ENCODE assay signal across 21 mouse cellular contexts in genomic region chr9:117720161-117720598, GRCm38 (mm10).
DNase-seq lines count a peak whose midpoint lies in the region; ATAC-seq and TF ChIP-seq lines count a peak whose summit lies in the region.
"Had no signal": no experiment of that assay in that cellular context is flagged by ENCODE, and none has a peak within 500 bp of the region (broad histone marks: within the 10 kb centered on the region; RNA-seq: fewer than 3 reads in every experiment).

No protein-coding gene starts in this region.

- H3K9ac ChIP-seq in hindbrain, embryonic 12.5 days: 0 out of 2 replicates have a peak overlapping the region, but pooled peaks have one; percentile 3
- no peak overlapping the region for H3K9ac ChIP-seq in hindbrain, postnatal 0 days (replicated peaks; ENCODE audit: low read length)
- no peak overlapping the region for H3K9ac ChIP-seq in lung, embryonic 14.5 days
- H3K9ac ChIP-seq in midbrain, embryonic 11.5 days (ENCODE audit: low read length): no peak overlapping the region
- H3K9ac ChIP-seq in midbrain, embryonic 15.5 days: no peak overlapping the region
- H3K9ac ChIP-seq: embryonic facial prominence, embryonic 13.5 days; hindbrain, embryonic 13.5 days; limb, embryonic 13.5 days; liver, embryonic 15.5 days; neural tube, embryonic 13.5 days had no signal

- DNase-seq in hindbrain, postnatal 0 days (ENCODE audit: low spot score): no peak
- DNase-seq in lung, embryonic 14.5 days: peak; percentile 83
- no peak for DNase-seq in lung, adult 2 months
- DNase-seq in lung, postnatal 25 days (ENCODE audit: low spot score): peak; percentile 4
- DNase-seq in midbrain, embryonic 11.5 days (ENCODE audit: low spot score, missing footprints): no peak
- no peak for DNase-seq in forebrain, embryonic 10.5 days (ENCODE audit: extremely low spot score, low spot score)
- DNase-seq: adrenal gland, adult 2 months; cerebellum, postnatal 25 days; gastrocnemius, postnatal 14 days; heart, postnatal 10 days; right cerebral cortex, postnatal 25 days; thymus, adult 18-20 months had no signal

- no peaks in the 10 kb centered on the region for H3K27me3 ChIP-seq in hindbrain, embryonic 12.5 days
- H3K27me3 ChIP-seq in hindbrain, postnatal 0 days (ENCODE audit: insufficient read depth, low read length): no peaks in the 10 kb centered on the region
- H3K27me3 ChIP-seq in lung, embryonic 14.5 days (ENCODE audit: insufficient read depth, low read length): no peaks in the 10 kb centered on the region
- H3K27me3 ChIP-seq in midbrain, embryonic 11.5 days (ENCODE audit: control insufficient read depth, insufficient read depth, low read length): no peaks in the 10 kb centered on the region
- H3K27me3 ChIP-seq in midbrain, embryonic 15.5 days (replicated peaks): no peaks in the 10 kb centered on the region
- no peaks in the 10 kb centered on the region for H3K27me3 ChIP-seq in forebrain, embryonic 10.5 days (ENCODE audit: poor library complexity, severe bottlenecking)
- H3K27me3 ChIP-seq: embryonic facial prominence, embryonic 13.5 days; hindbrain, embryonic 13.5 days; limb, embryonic 13.5 days; liver, embryonic 15.5 days; megakaryocyte, embryonic 14.5 days; neural tube, embryonic 13.5 days had no signal

- H3K9me3 ChIP-seq in hindbrain, embryonic 12.5 days (replicated peaks): no peaks in the 10 kb centered on the region
- H3K9me3 ChIP-seq in hindbrain, postnatal 0 days (ENCODE audit: low read length): no peaks in the 10 kb centered on the region
- no peaks in the 10 kb centered on the region for H3K9me3 ChIP-seq in lung, embryonic 14.5 days (ENCODE audit: low read depth, low read length)
- no peaks in the 10 kb centered on the region for H3K9me3 ChIP-seq in midbrain, embryonic 11.5 days (ENCODE audit: control insufficient read depth, low read length)
- H3K9me3 ChIP-seq in midbrain, embryonic 15.5 days: no peaks in the 10 kb centered on the region
- H3K9me3 ChIP-seq in forebrain, embryonic 10.5 days: no peaks in the 10 kb centered on the region
- H3K9me3 ChIP-seq: embryonic facial prominence, embryonic 13.5 days; hindbrain, embryonic 13.5 days; neural tube, embryonic 13.5 days had no signal

- no peak overlapping the region for H3K4me2 ChIP-seq in hindbrain, embryonic 12.5 days (replicated peaks)
- H3K4me2 ChIP-seq in hindbrain, postnatal 0 days (ENCODE audit: low read depth, low read length): no peak overlapping the region
- peak overlapping the region; percentile 15; the same call in 1 of the 2 replicates for H3K4me2 ChIP-seq in lung, embryonic 14.5 days
- no peak overlapping the region for H3K4me2 ChIP-seq in midbrain, embryonic 11.5 days
- no peak overlapping the region for H3K4me2 ChIP-seq in midbrain, embryonic 15.5 days
- H3K4me2 ChIP-seq: embryonic facial prominence, embryonic 13.5 days; hindbrain, embryonic 13.5 days; limb, embryonic 13.5 days; liver, embryonic 15.5 days; neural tube, embryonic 13.5 days had no signal

- no peak for TF ChIP-seq POLR2A in lung, adult 2 months (IDR thresholded peaks at IDR 0.05; ENCODE audit: borderline replicate concordance, extremely low read depth, low read depth, low read length)

- H3K4me1 ChIP-seq in hindbrain, embryonic 12.5 days: no peaks in the 10 kb centered on the region
- no peaks in the 10 kb centered on the region for H3K4me1 ChIP-seq in hindbrain, postnatal 0 days (ENCODE audit: insufficient read depth, low read length)
- peaks cover 8% of the 10 kb centered on the region; the same call in 1 of the 2 replicates for H3K4me1 ChIP-seq in lung, embryonic 14.5 days (ENCODE audit: insufficient read depth)
- H3K4me1 ChIP-seq in lung, adult 2 months (ENCODE audit: control insufficient read depth, insufficient read depth, low read length): no peaks in the 10 kb centered on the region
- H3K4me1 ChIP-seq in midbrain, embryonic 11.5 days (ENCODE audit: control insufficient read depth, insufficient read depth, low read length): no peaks in the 10 kb centered on the region
- H3K4me1 ChIP-seq in midbrain, embryonic 15.5 days: no peaks in the 10 kb centered on the region
- H3K4me1 ChIP-seq in forebrain, embryonic 10.5 days: no peaks in the 10 kb centered on the region
- H3K4me1 ChIP-seq: liver, embryonic 15.5 days; megakaryocyte, embryonic 14.5 days; neural tube, embryonic 13.5 days had no signal

- ATAC-seq in hindbrain, embryonic 12.5 days (ENCODE audit: low FRiP score): no peak
- ATAC-seq in hindbrain, postnatal 0 days: no peak
- ATAC-seq in lung, embryonic 14.5 days (ENCODE audit: insufficient read depth): peak; percentile 94
- ATAC-seq in midbrain, embryonic 11.5 days (ENCODE audit: low FRiP score): no peak
- ATAC-seq in midbrain, embryonic 15.5 days (replicated peaks): no peak
- ATAC-seq: intestine, postnatal 0 days had no signal

- no peak for TF ChIP-seq CTCF in hindbrain, postnatal 0 days (IDR thresholded peaks at IDR 0.05; ENCODE audit: low read depth)
- TF ChIP-seq CTCF in lung, embryonic 14.5 days (IDR thresholded peaks at IDR 0.05; ENCODE audit: low read depth): no peak
- no peak for TF ChIP-seq CTCF in lung, adult 2 months (IDR thresholded peaks at IDR 0.05; ENCODE audit: insufficient read depth, low read length)

- H3K27ac ChIP-seq in hindbrain, embryonic 12.5 days: no peak overlapping the region
- no peak overlapping the region for H3K27ac ChIP-seq in hindbrain, postnatal 0 days
- H3K27ac ChIP-seq in lung, embryonic 14.5 days (ENCODE audit: low read depth): peak overlapping the region; percentile 68
- no peak overlapping the region for H3K27ac ChIP-seq in midbrain, embryonic 11.5 days (ENCODE audit: low read depth, low read length)
- no peak overlapping the region for H3K27ac ChIP-seq in midbrain, embryonic 15.5 days
- H3K27ac ChIP-seq in forebrain, embryonic 10.5 days: no peak overlapping the region
- H3K27ac ChIP-seq: embryonic facial prominence, embryonic 13.5 days; hindbrain, embryonic 13.5 days; limb, embryonic 13.5 days; liver, embryonic 15.5 days; neural tube, embryonic 13.5 days had no signal

- WGBS in hindbrain, embryonic 12.5 days: 88% methylated on average over 7 of the region's 7 CpGs
- 79% methylated on average over 7 of the region's 7 CpGs for WGBS in hindbrain, postnatal 0 days
- WGBS in lung, embryonic 14.5 days: 32% methylated on average over 7 of the region's 7 CpGs
- WGBS in lung, adult 2 months: 69% methylated on average over 7 of the region's 7 CpGs
- 92% methylated on average over 7 of the region's 7 CpGs for WGBS in midbrain, embryonic 11.5 days
- 83% methylated on average over 7 of the region's 7 CpGs for WGBS in midbrain, embryonic 15.5 days
- WGBS in forebrain, embryonic 10.5 days: 93% methylated on average over 7 of the region's 7 CpGs

- H3K36me3 ChIP-seq in hindbrain, embryonic 12.5 days: no peaks in the 10 kb centered on the region
- H3K36me3 ChIP-seq in hindbrain, postnatal 0 days (ENCODE audit: insufficient read depth, low read length): no peaks in the 10 kb centered on the region
- no peaks in the 10 kb centered on the region for H3K36me3 ChIP-seq in lung, embryonic 14.5 days (ENCODE audit: insufficient read depth)
- no peaks in the 10 kb centered on the region for H3K36me3 ChIP-seq in midbrain, embryonic 11.5 days (ENCODE audit: control insufficient read depth, insufficient read depth, low read length)
- no peaks in the 10 kb centered on the region for H3K36me3 ChIP-seq in midbrain, embryonic 15.5 days (replicated peaks)
- no peaks in the 10 kb centered on the region for H3K36me3 ChIP-seq in forebrain, embryonic 10.5 days (replicated peaks)
- H3K36me3 ChIP-seq: embryonic facial prominence, embryonic 13.5 days; hindbrain, embryonic 13.5 days; limb, embryonic 13.5 days; liver, embryonic 15.5 days; neural tube, embryonic 13.5 days had no signal

- no peak overlapping the region for H3K4me3 ChIP-seq in hindbrain, embryonic 12.5 days
- H3K4me3 ChIP-seq in hindbrain, postnatal 0 days (ENCODE audit: low read length): no peak overlapping the region
- H3K4me3 ChIP-seq in lung, embryonic 14.5 days (ENCODE audit: low read depth, low read length): no peak overlapping the region
- no peak overlapping the region for H3K4me3 ChIP-seq in lung, adult 2 months (replicated peaks; ENCODE audit: extremely low read depth, low read depth, low read length)
- H3K4me3 ChIP-seq in midbrain, embryonic 11.5 days (ENCODE audit: low read depth, low read length): no peak overlapping the region
- H3K4me3 ChIP-seq in midbrain, embryonic 15.5 days: no peak overlapping the region
- no peak overlapping the region for H3K4me3 ChIP-seq in forebrain, embryonic 10.5 days
- H3K4me3 ChIP-seq: embryonic facial prominence, embryonic 13.5 days; hindbrain, embryonic 13.5 days; limb, embryonic 13.5 days; liver, embryonic 15.5 days; megakaryocyte, embryonic 14.5 days; neural tube, embryonic 13.5 days had no signal

Comparison
In these comparisons a context has a peak if more than half of its experiments do, and no peak if none do; other contexts are left out.
1. DNase-seq: peak in lung, embryonic 14.5 days (single experiment) and lung, postnatal 25 days (single experiment); none in hindbrain, postnatal 0 days (single experiment), lung, adult 2 months (single experiment), midbrain, embryonic 11.5 days (single experiment) and forebrain, embryonic 10.5 days (single experiment).